Mouse (Mus musculus) embryonic facial prominence, embryonic 15.5 days (tissue): ENCODE data around the gene Snu13. TPM values are rescaled to one million over a fixed set of nuclear protein-coding genes. Genes with fewer than 3 reads are reported as not detected.

Experiments used
- ATAC-seq: fragments of 200-750 bp; cut with Nextera tagmentation; 2 replicates; pipeline ENCODE4 v1.8.0; 2017; ENCODE audit warnings: low read depth, moderate TSS enrichment; ENCODE audit not compliant: insufficient number of reproducible peaks, low FRiP score, low TSS enrichment
- H3K27ac ChIP-seq: fragments of 300-500 bp; sonication (generic); replicated peaks from 2 replicates; pipeline ENCODE4 v1.5.1; 2015; ENCODE audit warnings: mild to moderate bottlenecking, inconsistent platforms
- H3K27me3 ChIP-seq: fragments of 300-500 bp; sonication (generic); 2 replicates; pipeline ENCODE4 v1.6.1; 2015; ENCODE audit warnings: inconsistent platforms
- H3K36me3 ChIP-seq: fragments of 300-500 bp; sonication (generic); 2 replicates; pipeline ENCODE4 v1.6.1; 2015; ENCODE audit warnings: mild to moderate bottlenecking, inconsistent platforms
- H3K4me1 ChIP-seq: fragments of 300-500 bp; sonication (generic); 2 replicates; pipeline ENCODE4 v1.6.1; 2015; ENCODE audit warnings: inconsistent platforms
- H3K4me2 ChIP-seq: fragments of 300-500 bp; sonication (generic); replicated peaks from 2 replicates; pipeline ENCODE4 v1.6.1; 2015; ENCODE audit warnings: mild to moderate bottlenecking, inconsistent platforms
- H3K4me3 ChIP-seq: fragments of 300-500 bp; sonication (generic); replicated peaks from 2 replicates; pipeline ENCODE4 v1.5.1; 2015; ENCODE audit warnings: mild to moderate bottlenecking, inconsistent platforms
- H3K9ac ChIP-seq: fragments of 300-500 bp; sonication (generic); 2 replicates; pipeline ENCODE4 v1.6.1; 2015; ENCODE audit warnings: inconsistent platforms
- H3K9me3 ChIP-seq: fragments of 300-500 bp; sonication (generic); replicated peaks from 2 replicates; pipeline ENCODE4 v1.6.1; 2016; ENCODE audit warnings: inconsistent platforms
- WGBS: fragments of 180-500 bp; shearing (Covaris S2); methylation state at CpG from one replicate; pipeline ENCODE4 v1.1.7; 2015; 5-methylcytosine and 5-hydroxymethylcytosine counted together
- polyA plus RNA-seq: library from polyadenylated mRNA; unstranded; fragments of >200 nt; fragmentation: Nextera tagmentation; extraction: Ambion mirVana; gene quantifications from 2 replicates; pipeline ENCODE4 v1.2.1, GENCODE M21; 2015

Snu13 gene
- polyA plus RNA-seq, 1 experiment from 2014 or later, result 246 TPM

- ATAC-seq, result no peak
- no peak overlapping the region for H3K27ac ChIP-seq
Observed at GRCm38 (mm10) chr15:82063909-82064308, 16.5 kb upstream of the Snu13 start.

GRCm38 (mm10) chr15:82058719-82059201 is 11.4 kb upstream of the Snu13 start, which contains the start of gene 4930407I10Rik:
Gene 4930407I10Rik (plus strand): TSS chr15:82059151.
- H3K4me3 ChIP-seq, result no peak within 1 kb of the TSS

More at GRCm38 (mm10) chr15:82063909-82064308, 16.5 kb upstream of the Snu13 start:
- Histone ChIP-seq H3K4me2 (no peak overlapping the region), H3K36me3 (no peaks in the 10 kb centered on the region), H3K4me1 (0 out of 2 replicates have a peak, but pooled peaks cover 9% of the 10 kb centered on the region), H3K4me3 (no peak overlapping the region), H3K9ac (no peak overlapping the region), H3K9me3 (no peaks in the 10 kb centered on the region), H3K27me3 (peaks cover 14% of the 10 kb centered on the region)
- 19% methylated on average over 14 of the region's 14 CpGs for WGBS

GRCm38 (mm10) chr15:82052544-82052943 is 5.1 kb upstream of the Snu13 start:
- H3K4me3 ChIP-seq, result no peak overlapping the region
- 38% methylated on average over 5 of the region's 5 CpGs for WGBS
- H3K9ac ChIP-seq, result no peak overlapping the region
- no peak overlapping the region for H3K4me2 ChIP-seq
- H3K27ac ChIP-seq, result no peak overlapping the region
- ATAC-seq, result no peak
- H3K9me3 ChIP-seq, result no peaks in the 10 kb centered on the region
- no peaks in the 10 kb centered on the region for H3K36me3 ChIP-seq
- H3K4me1 ChIP-seq, result peaks cover 4% of the 10 kb centered on the region; the same call in 1 of the 2 replicates
- H3K27me3 ChIP-seq, result no peaks in the 10 kb centered on the region

More at GRCm38 (mm10) chr15:82058719-82059201, 11.4 kb upstream of the Snu13 start, which contains the start of gene 4930407I10Rik:
- Histone ChIP-seq H3K9ac (no peak within 1 kb of the TSS), H3K27me3 (no peaks in the 10 kb centered on the region; the same call in 1 of the 2 replicates), H3K27ac (no peak within 1 kb of the TSS), H3K4me2 (no peak within 1 kb of the TSS), H3K9me3 (no peaks in the 10 kb centered on the region), H3K36me3 (no peaks in the 10 kb centered on the region), H3K4me1 (0 out of 2 replicates have a peak, but pooled peaks cover 4% of the 10 kb centered on the region)
- ATAC-seq, result no peak
- WGBS, result 78% methylated on average over 1 of the region's 1 CpGs

- Histone ChIP-seq H3K36me3 (peaks cover 19% of the 10 kb centered on the region), H3K4me2 (peak overlapping the region; percentile 83), H3K4me3 (peak overlapping the region; percentile 100), H3K9ac (peak overlapping the region; percentile 99), H3K27ac (peak overlapping the region; percentile 91), H3K9me3 (no peaks in the 10 kb centered on the region), H3K4me1 (peaks cover 21% of the 10 kb centered on the region), H3K27me3 (no peaks in the 10 kb centered on the region)
- ATAC-seq, result no peak
- WGBS, result 3% methylated on average over 26 of the region's 26 CpGs
Observed at GRCm38 (mm10) chr15:82046246-82046891, 1.0 kb downstream of the Snu13 start.

GRCm38 (mm10) chr15:82044166-82044784 is 3.1 kb downstream of the Snu13 start:
- Histone ChIP-seq H3K9ac (no peak overlapping the region), H3K27ac (no peak overlapping the region), H3K9me3 (no peaks in the 10 kb centered on the region), H3K36me3 (peaks cover 36% of the 10 kb centered on the region), H3K4me2 (no peak overlapping the region), H3K4me1 (peaks cover 21% of the 10 kb centered on the region), H3K4me3 (no peak overlapping the region), H3K27me3 (no peaks in the 10 kb centered on the region)
- ATAC-seq, result no peak
- 96% methylated on average over 7 of the region's 7 CpGs for WGBS

GRCm38 (mm10) chr15:82040650-82041049 is 6.7 kb downstream of the Snu13 start:
- Histone ChIP-seq H3K4me3 (no peak overlapping the region), H3K27me3 (no peaks in the 10 kb centered on the region), H3K9me3 (no peaks in the 10 kb centered on the region), H3K27ac (no peak overlapping the region), H3K9ac (no peak overlapping the region), H3K36me3 (peaks cover 62% of the 10 kb centered on the region), H3K4me1 (peaks cover 9% of the 10 kb centered on the region; the same call in 1 of the 2 replicates), H3K4me2 (no peak overlapping the region)
- ATAC-seq, result no peak
- WGBS, result 95% methylated on average over 1 of the region's 1 CpGs

GRCm38 (mm10) chr15:82035904-82036689 is 11.3 kb downstream of the Snu13 start:
- no peak for ATAC-seq
- Histone ChIP-seq H3K36me3 (peaks cover 76% of the 10 kb centered on the region), H3K4me3 (no peak overlapping the region), H3K27me3 (no peaks in the 10 kb centered on the region), H3K9me3 (no peaks in the 10 kb centered on the region), H3K4me2 (no peak overlapping the region), H3K4me1 (no peaks in the 10 kb centered on the region), H3K27ac (no peak overlapping the region), H3K9ac (no peak overlapping the region)
- 83% methylated on average over 12 of the region's 12 CpGs for WGBS

- no peak within 1 kb of the TSS for H3K27ac ChIP-seq
- no peak within 1 kb of the TSS for H3K4me2 ChIP-seq
- H3K4me3 ChIP-seq, result no peak within 1 kb of the TSS
- H3K9me3 ChIP-seq, result no peaks in the 10 kb centered on the region
- peaks cover 75% of the 10 kb centered on the region for H3K36me3 ChIP-seq
- 93% methylated on average over 4 of the region's 4 CpGs for WGBS
- H3K4me1 ChIP-seq, result no peaks in the 10 kb centered on the region
- no peaks in the 10 kb centered on the region for H3K27me3 ChIP-seq
- H3K9ac ChIP-seq, result no peak within 1 kb of the TSS
- ATAC-seq, result no peak
Observed at GRCm38 (mm10) chr15:82033762-82034161, 13.6 kb downstream of the Snu13 start, which contains the start of gene Desi1. Gene Desi1 (minus strand): TSS chr15:82033862.

- H3K4me2 ChIP-seq, result no peak overlapping the region
Observed at GRCm38 (mm10) chr15:82032386-82032785, 15.0 kb downstream of the Snu13 start.

GRCm38 (mm10) chr15:82027726-82028125 is 19.7 kb downstream of the Snu13 start:
- H3K4me1 ChIP-seq, result no peaks in the 10 kb centered on the region
- ATAC-seq, result no peak
- WGBS, result 84% methylated on average over 7 of the region's 7 CpGs
- H3K4me2 ChIP-seq, result no peak overlapping the region
- H3K36me3 ChIP-seq, result peaks cover 92% of the 10 kb centered on the region
- H3K9ac ChIP-seq, result no peak overlapping the region
- no peak overlapping the region for H3K4me3 ChIP-seq
- no peaks in the 10 kb centered on the region for H3K9me3 ChIP-seq
- H3K27ac ChIP-seq, result no peak overlapping the region
- H3K27me3 ChIP-seq, result no peaks in the 10 kb centered on the region

More at GRCm38 (mm10) chr15:82032386-82032785, 15.0 kb downstream of the Snu13 start:
- Histone ChIP-seq H3K9ac (no peak overlapping the region), H3K4me3 (no peak overlapping the region), H3K4me1 (no peaks in the 10 kb centered on the region), H3K9me3 (no peaks in the 10 kb centered on the region), H3K27ac (no peak overlapping the region), H3K27me3 (no peaks in the 10 kb centered on the region), H3K36me3 (peaks cover 79% of the 10 kb centered on the region)
- WGBS, result 82% methylated on average over 7 of the region's 7 CpGs
- ATAC-seq, result no peak

- no peaks in the 10 kb centered on the region for H3K9me3 ChIP-seq
- no peaks in the 10 kb centered on the region for H3K27me3 ChIP-seq
- 94% methylated on average over 7 of the region's 7 CpGs for WGBS
- H3K27ac ChIP-seq, result no peak overlapping the region
- H3K4me2 ChIP-seq, result no peak overlapping the region
- no peak overlapping the region for H3K9ac ChIP-seq
- no peaks in the 10 kb centered on the region for H3K4me1 ChIP-seq
- H3K4me3 ChIP-seq, result no peak overlapping the region
- H3K36me3 ChIP-seq, result peaks cover 93% of the 10 kb centered on the region
- ATAC-seq, result no peak
Observed at GRCm38 (mm10) chr15:82027276-82027675, 20.1 kb downstream of the Snu13 start.
